Mouse (Mus musculus) embryonic fibroblast, embryonic 13.5 days (primary cell): Measurements from ENCODE around the gene Manf.

Source experiments
- CTCF ChIP-seq: IDR thresholded peaks from 2 replicates; pipeline ENCODE4 v1.5.1; 2011; ENCODE audit warnings: mild to moderate bottlenecking, control low read depth, low read length, moderate library complexity, borderline replicate concordance; ENCODE audit not compliant: insufficient read depth
- POLR2A ChIP-seq: IDR thresholded peaks from 2 replicates; pipeline ENCODE4 v1.6.1; 2011; ENCODE audit warnings: low read depth, mild to moderate bottlenecking, control low read depth, low read length, moderate library complexity

DNA sequence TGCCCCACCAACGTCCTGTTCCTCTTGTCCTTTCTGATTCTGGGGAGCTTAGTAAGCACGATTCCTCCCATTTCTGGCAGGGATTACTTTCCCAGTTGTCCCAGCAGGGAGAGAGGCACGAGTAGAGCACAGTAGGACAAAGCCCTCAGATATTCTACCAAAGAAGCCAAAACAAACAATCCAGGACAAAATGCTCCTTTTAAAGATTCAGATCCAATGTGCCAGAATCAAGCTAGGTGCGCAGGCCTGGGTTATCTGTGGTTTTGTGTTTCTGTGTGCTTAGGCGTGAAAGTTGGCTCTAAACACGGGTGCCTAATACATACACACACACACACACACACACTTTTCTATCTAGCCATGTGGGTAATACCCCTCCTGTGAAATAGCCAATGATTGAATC lies 73.6 kb downstream of the Manf start:
- TF ChIP-seq CTCF, result no peak
- no peak for TF ChIP-seq POLR2A
